Mouse (Mus musculus): ENCODE results near the gene Gm45753. TPM values are rescaled to one million over a fixed set of nuclear protein-coding genes. Genes with fewer than 3 reads are reported as not detected.

Gm45753 gene
- total RNA-seq, 1 experiment: not detected

GRCm38 (mm10) chr8:45269056-45269455 is 39.2 kb downstream of the Gm45753 start:
- DNase-seq (ENCODE audit: low read depth, low spot score): no peak
- TF ChIP-seq ZNF384 (IDR thresholded peaks at IDR 0.05; ENCODE audit: low read depth, low read length) (peak; percentile 88; the same call in 1 of the 2 replicates), ZC3H11A (IDR thresholded peaks at IDR 0.05; ENCODE audit: borderline replicate concordance, low read depth, low read length) (no peak)
- Histone ChIP-seq H3K4me1 (ENCODE audit: control insufficient read depth in 2 of 2, insufficient read depth in 2 of 2, low read length in 2 of 2, poor library complexity in 1 of 2) (peaks cover 0 to 3% of the 10 kb centered on the region in 2 experiments; a peak in 1 of 4 replicates), H3K9ac (ENCODE audit: insufficient read depth, low read depth, low read length, poor library complexity, severe bottlenecking) (no peak overlapping the region), H3K9me3 (ENCODE audit: control insufficient read depth, insufficient read depth, low read depth, low read length) (no peaks in the 10 kb centered on the region), H3K4me3 (ENCODE audit: insufficient read depth in 1 of 2, low read depth in 1 of 2, low read length in 2 of 2, poor library complexity in 1 of 2, severe bottlenecking in 1 of 2) (no peak overlapping the region), H3K36me3 (ENCODE audit: control insufficient read depth, insufficient read depth, low read length, poor library complexity, severe bottlenecking) (no peaks in the 10 kb centered on the region), H3K27ac (ENCODE audit: insufficient read depth, low read depth, low read length, poor library complexity, severe bottlenecking) (no peak overlapping the region)
- in situ Hi-C loops (cut with MboI; ENCODE audit: low sequenced_read_pairs in 2 of 2, unreplicated experiment in 2 of 2): no loop called here

DNA sequence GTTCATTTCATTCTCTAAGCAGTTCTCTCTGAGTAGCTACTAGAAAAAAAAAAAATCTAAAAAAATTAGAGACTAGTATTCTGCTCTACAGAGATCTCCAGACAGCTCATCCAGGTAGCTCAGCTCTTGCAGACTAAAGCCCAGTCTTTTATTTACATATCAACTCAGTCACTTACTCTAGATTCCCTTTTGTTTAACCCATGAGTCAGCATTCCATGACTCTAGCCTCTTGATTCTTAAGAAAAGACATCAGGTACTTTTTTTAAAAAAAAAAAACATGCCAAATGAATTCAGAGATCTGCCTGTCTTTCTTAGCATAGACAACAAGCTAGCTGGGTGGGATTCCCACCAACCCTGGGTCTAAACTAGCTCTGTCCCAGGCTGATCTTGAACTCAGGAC is 39.8 kb downstream of the Gm45753 start:
- no peak for TF ChIP-seq CHD2 (IDR thresholded peaks at IDR 0.05; ENCODE audit: low read depth, low read length)
- 0 out of 2 replicates have a peak, but pooled peaks have one; percentile 4 for TF ChIP-seq ZNF384 (IDR thresholded peaks at IDR 0.05; ENCODE audit: low read depth, low read length)
- TF ChIP-seq ZC3H11A (IDR thresholded peaks at IDR 0.05; ENCODE audit: borderline replicate concordance, low read depth, low read length): no peak
- peak; percentile 75 for TF ChIP-seq MAFK (IDR thresholded peaks at IDR 0.05; ENCODE audit: insufficient read depth, low read depth, low read length)
- no peak for TF ChIP-seq HCFC1 (IDR thresholded peaks at IDR 0.05; ENCODE audit: borderline replicate concordance, insufficient read depth, low read length)
- DNase-seq (ENCODE audit: low read depth, low spot score): no peak
- Histone ChIP-seq H3K4me3 (ENCODE audit: insufficient read depth in 1 of 2, low read depth in 1 of 2, low read length in 2 of 2, poor library complexity in 1 of 2, severe bottlenecking in 1 of 2) (no peak overlapping the region), H3K9me3 (ENCODE audit: control insufficient read depth, insufficient read depth, low read depth, low read length) (no peaks in the 10 kb centered on the region), H3K36me3 (ENCODE audit: control insufficient read depth, insufficient read depth, low read length, poor library complexity, severe bottlenecking) (no peaks in the 10 kb centered on the region), H3K9ac (ENCODE audit: insufficient read depth, low read depth, low read length, poor library complexity, severe bottlenecking) (no peak overlapping the region), H3K27ac (ENCODE audit: insufficient read depth, low read depth, low read length, poor library complexity, severe bottlenecking) (no peak overlapping the region), H3K4me1 (ENCODE audit: control insufficient read depth in 2 of 2, insufficient read depth in 2 of 2, low read length in 2 of 2, poor library complexity in 1 of 2) (peaks cover 0 to 3% of the 10 kb centered on the region in 2 experiments; a peak in 1 of 4 replicates)
- in situ Hi-C loops (cut with MboI; ENCODE audit: low sequenced_read_pairs in 2 of 2, unreplicated experiment in 2 of 2): no loop called here

DNA sequence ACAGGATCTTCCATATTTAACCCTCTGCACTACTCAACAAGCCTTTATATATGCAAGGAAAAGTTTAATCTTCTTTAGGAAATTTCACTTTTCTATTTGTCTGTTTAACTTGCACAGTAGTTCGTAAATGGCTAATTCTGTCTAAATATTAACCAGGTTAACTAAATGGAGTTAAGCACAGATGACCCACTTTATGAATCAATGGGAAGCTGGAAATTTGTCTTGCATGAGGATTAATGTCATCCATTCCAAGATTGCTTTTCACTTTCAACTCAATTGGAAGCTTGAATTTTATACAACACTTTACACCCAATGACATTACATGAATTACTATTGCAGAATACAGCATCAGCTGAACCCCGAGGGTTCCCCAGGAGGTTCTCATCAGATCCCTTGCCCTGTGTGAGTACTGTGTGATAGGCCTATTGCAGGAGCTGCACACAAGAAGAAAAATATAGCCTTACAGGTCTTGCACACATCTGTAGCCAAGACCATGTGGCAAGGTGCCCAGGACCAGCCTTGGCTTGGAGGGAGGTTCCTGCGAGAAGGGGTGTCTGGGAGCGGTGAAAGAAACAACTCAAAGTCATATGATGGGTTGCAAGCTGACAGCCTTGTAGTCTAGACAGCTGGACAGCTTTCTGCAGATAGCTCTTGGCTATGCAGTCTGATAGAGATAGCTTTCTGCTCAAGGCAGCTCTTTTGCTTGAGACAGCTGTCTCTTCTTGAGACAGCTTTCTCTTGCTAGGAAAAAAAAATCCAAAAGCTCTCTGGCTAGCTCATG is 40.5 kb downstream of the Gm45753 start:
- in situ Hi-C loops (cut with MboI; ENCODE audit: low sequenced_read_pairs in 2 of 2, unreplicated experiment in 2 of 2): no loop called here
- peaks cover 0 to 3% of the 10 kb centered on the region in 2 experiments; a peak in 1 of 4 replicates for H3K4me1 ChIP-seq (ENCODE audit: control insufficient read depth in 2 of 2, insufficient read depth in 2 of 2, low read length in 2 of 2, poor library complexity in 1 of 2)
- no peak for TF ChIP-seq HCFC1 (IDR thresholded peaks at IDR 0.05; ENCODE audit: borderline replicate concordance, insufficient read depth, low read length)
- no peak for TF ChIP-seq MAFK (IDR thresholded peaks at IDR 0.05; ENCODE audit: insufficient read depth, low read depth, low read length)
- no peak for TF ChIP-seq ZC3H11A (IDR thresholded peaks at IDR 0.05; ENCODE audit: borderline replicate concordance, low read depth, low read length)
- no peak for TF ChIP-seq CHD2 (IDR thresholded peaks at IDR 0.05; ENCODE audit: low read depth, low read length)
- no peak overlapping the region for H3K4me3 ChIP-seq (ENCODE audit: insufficient read depth in 1 of 2, low read depth in 1 of 2, low read length in 2 of 2, poor library complexity in 1 of 2, severe bottlenecking in 1 of 2)
- no peaks in the 10 kb centered on the region for H3K36me3 ChIP-seq (ENCODE audit: control insufficient read depth, insufficient read depth, low read length, poor library complexity, severe bottlenecking)
- H3K9ac ChIP-seq (ENCODE audit: insufficient read depth, low read depth, low read length, poor library complexity, severe bottlenecking): no peak overlapping the region
- H3K27ac ChIP-seq (ENCODE audit: insufficient read depth, low read depth, low read length, poor library complexity, severe bottlenecking): no peak overlapping the region
- no peak for DNase-seq (ENCODE audit: low read depth, low spot score)
- no peaks in the 10 kb centered on the region for H3K9me3 ChIP-seq (ENCODE audit: control insufficient read depth, insufficient read depth, low read depth, low read length)

DNA sequence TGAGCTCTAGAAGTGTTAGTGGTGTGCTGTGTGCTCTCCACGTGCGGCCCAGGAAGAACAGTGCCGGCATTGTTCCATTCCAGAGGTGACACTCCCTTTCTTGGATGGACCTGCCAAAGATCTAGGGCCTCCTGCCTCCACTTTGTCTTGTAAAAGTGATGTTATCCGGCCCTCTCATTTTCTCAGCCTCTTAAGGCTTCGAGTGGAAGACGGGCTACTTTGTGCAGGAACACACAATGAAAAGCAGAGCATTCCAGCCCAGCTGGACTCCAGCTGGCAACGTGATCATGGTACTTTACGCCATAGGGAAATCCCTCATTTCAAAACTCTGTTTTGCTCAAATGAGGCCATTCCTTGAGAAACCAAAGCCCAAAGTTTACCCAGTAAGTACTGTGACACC is 41.3 kb downstream of the Gm45753 start:
- no peak for TF ChIP-seq MAFK (IDR thresholded peaks at IDR 0.05; ENCODE audit: insufficient read depth, low read depth, low read length)
- no peak for TF ChIP-seq CHD2 (IDR thresholded peaks at IDR 0.05; ENCODE audit: low read depth, low read length)
- TF ChIP-seq HCFC1 (IDR thresholded peaks at IDR 0.05; ENCODE audit: borderline replicate concordance, insufficient read depth, low read length): no peak
- no peak for TF ChIP-seq ZNF384 (IDR thresholded peaks at IDR 0.05; ENCODE audit: low read depth, low read length)
- TF ChIP-seq ZC3H11A (IDR thresholded peaks at IDR 0.05; ENCODE audit: borderline replicate concordance, low read depth, low read length): no peak
- Histone ChIP-seq H3K4me3 (ENCODE audit: insufficient read depth in 1 of 2, low read depth in 1 of 2, low read length in 2 of 2, poor library complexity in 1 of 2, severe bottlenecking in 1 of 2) (no peak overlapping the region), H3K9me3 (ENCODE audit: control insufficient read depth, insufficient read depth, low read depth, low read length) (no peaks in the 10 kb centered on the region), H3K36me3 (ENCODE audit: control insufficient read depth, insufficient read depth, low read length, poor library complexity, severe bottlenecking) (no peaks in the 10 kb centered on the region), H3K4me1 (ENCODE audit: control insufficient read depth in 2 of 2, insufficient read depth in 2 of 2, low read length in 2 of 2, poor library complexity in 1 of 2) (peaks cover 0 to 3% of the 10 kb centered on the region in 2 experiments; a peak in 1 of 4 replicates), H3K9ac (ENCODE audit: insufficient read depth, low read depth, low read length, poor library complexity, severe bottlenecking) (no peak overlapping the region), H3K27ac (ENCODE audit: insufficient read depth, low read depth, low read length, poor library complexity, severe bottlenecking) (no peak overlapping the region)
- peak; percentile 12 for DNase-seq (ENCODE audit: low read depth, low spot score)
- in situ Hi-C loops (cut with MboI; ENCODE audit: low sequenced_read_pairs in 2 of 2, unreplicated experiment in 2 of 2): no loop called here

Measured in ES-E14 (cell line).